Mouse (Mus musculus): Measurements from ENCODE around the gene Rhob.

GRCm38 (mm10) chr12:8485247-8485646, 14.6 kb downstream of the Rhob start:
- no peak for TF ChIP-seq CTCF (IDR thresholded peaks at IDR 0.05; ENCODE audit: low read depth)
- TF ChIP-seq EP300 (optimal IDR thresholded peaks at IDR 0.05) = no peak
